Mouse (Mus musculus) limb, embryonic 12.5 days (tissue): ENCODE data around the gene Gm20388. TPM values are rescaled to one million over a fixed set of nuclear protein-coding genes. Genes with fewer than 3 reads are reported as not detected.

Experiments used
- ATAC-seq: fragments of 200-750 bp; cut with Nextera tagmentation; 2 replicates; pipeline ENCODE4 v1.8.0; 2017; ENCODE audit warnings: low read depth, moderate TSS enrichment; ENCODE audit not compliant: insufficient number of reproducible peaks, insufficient read depth, low FRiP score, low TSS enrichment
- H3K27ac ChIP-seq: fragments of 300-500 bp; sonication (generic); 2 replicates; pipeline ENCODE4 v1.5.1; 2016; ENCODE audit warnings: mild to moderate bottlenecking, moderate library complexity
- H3K27me3 ChIP-seq: fragments of 300-500 bp; sonication (generic); 2 replicates; pipeline ENCODE4 v1.6.1; 2016; ENCODE audit warnings: mild to moderate bottlenecking, moderate library complexity
- H3K36me3 ChIP-seq: fragments of 300-500 bp; sonication (generic); 2 replicates; pipeline ENCODE4 v1.6.1; 2016; ENCODE audit warnings: mild to moderate bottlenecking, moderate library complexity
- H3K4me1 ChIP-seq: fragments of 300-500 bp; sonication (generic); replicated peaks from 2 replicates; pipeline ENCODE4 v1.6.1; 2016
- H3K4me2 ChIP-seq: fragments of 300-500 bp; sonication (generic); 2 replicates; pipeline ENCODE4 v1.6.1; 2016; ENCODE audit warnings: mild to moderate bottlenecking, moderate library complexity
- H3K4me3 ChIP-seq: fragments of 300-500 bp; sonication (generic); replicated peaks from 2 replicates; pipeline ENCODE4 v1.5.1; 2016; ENCODE audit warnings: mild to moderate bottlenecking
- H3K9ac ChIP-seq: fragments of 300-500 bp; sonication (generic); replicated peaks from 2 replicates; pipeline ENCODE4 v1.6.1; 2016; ENCODE audit warnings: mild to moderate bottlenecking, moderate library complexity
- H3K9me3 ChIP-seq: fragments of 300-500 bp; sonication (generic); 2 replicates; pipeline ENCODE4 v1.6.1; 2016; ENCODE audit warnings: mild to moderate bottlenecking, moderate library complexity
- WGBS: fragments of 180-500 bp; shearing (Covaris S2); methylation state at CpG from one replicate; pipeline ENCODE4 v1.1.7; 2016; 5-methylcytosine and 5-hydroxymethylcytosine counted together
- polyA plus RNA-seq: library from polyadenylated mRNA; unstranded; fragments of >200 nt; fragmentation: Nextera tagmentation; extraction: Ambion mirVana; gene quantifications from 2 replicates; pipeline ENCODE4 v1.2.1, GENCODE M21; 2016

Gm20388 gene
- polyA plus RNA-seq, 1 experiment from 2014 or later, result not detected

DNA sequence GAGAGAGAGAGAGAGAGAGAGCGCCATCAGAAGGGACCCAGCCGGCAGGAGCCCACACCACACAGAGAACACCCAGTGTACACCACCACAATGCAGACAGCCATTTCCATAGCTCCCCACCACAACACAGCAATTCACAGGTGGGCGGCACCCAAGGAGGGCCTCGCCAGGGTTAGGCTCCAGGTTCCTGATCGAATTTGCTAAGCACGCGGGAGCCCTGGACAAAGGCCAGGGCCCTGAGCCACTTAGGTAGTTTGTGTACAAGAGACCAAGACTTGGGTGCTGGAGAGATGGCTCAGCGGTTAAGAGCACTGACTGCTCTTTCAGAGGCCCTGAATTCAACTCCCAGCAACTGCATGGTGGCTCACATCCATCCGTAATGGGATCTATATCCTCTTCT lies 1641.9 kb downstream of the Gm20388 start:
- no peak overlapping the region for H3K27ac ChIP-seq
- peaks cover 67% of the 10 kb centered on the region for H3K36me3 ChIP-seq
- no peaks in the 10 kb centered on the region for H3K4me1 ChIP-seq
- no peaks in the 10 kb centered on the region for H3K9me3 ChIP-seq
- ATAC-seq, result no peak
- 91% methylated on average over 9 of the region's 9 CpGs for WGBS
- no peaks in the 10 kb centered on the region for H3K27me3 ChIP-seq
- H3K4me2 ChIP-seq, result no peak overlapping the region
- H3K9ac ChIP-seq, result no peak overlapping the region
- H3K4me3 ChIP-seq, result no peak overlapping the region

DNA sequence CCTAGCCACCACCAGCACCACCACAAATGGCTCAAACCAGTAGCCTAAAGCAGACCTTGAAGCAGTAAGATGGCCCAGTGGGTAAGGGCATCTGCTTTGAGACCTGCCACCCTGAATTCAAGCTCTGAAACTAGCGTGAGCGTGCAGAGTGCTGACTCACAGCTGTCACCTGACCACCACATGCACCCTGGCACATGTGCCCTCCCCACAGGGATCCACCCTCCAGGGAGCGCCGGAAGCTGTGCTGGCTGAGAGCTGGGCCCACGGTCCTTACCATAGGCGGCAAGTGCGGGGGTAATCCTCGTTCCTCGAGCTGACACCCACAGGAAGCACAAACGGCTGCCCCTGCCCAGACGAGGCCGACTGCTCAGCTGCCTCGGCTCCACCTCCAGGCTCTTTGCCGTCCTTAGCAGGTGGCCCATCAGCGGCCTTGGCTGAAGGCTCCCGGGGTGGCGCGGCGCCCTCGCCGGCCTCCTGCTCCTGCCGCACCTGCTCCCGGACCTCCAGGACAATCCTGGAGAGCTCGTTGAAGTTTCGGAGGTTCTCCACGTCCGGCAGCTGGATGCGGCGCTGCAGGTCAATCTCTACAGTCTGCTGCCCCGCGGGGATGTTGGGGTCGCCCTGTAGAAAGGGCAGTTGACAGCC lies 1643.3 kb downstream of the Gm20388 start:
- Histone ChIP-seq H3K27ac (no peak overlapping the region), H3K4me2 (no peak overlapping the region), H3K4me3 (no peak overlapping the region), H3K9me3 (no peaks in the 10 kb centered on the region), H3K36me3 (peaks cover 80% of the 10 kb centered on the region), H3K27me3 (no peaks in the 10 kb centered on the region), H3K9ac (no peak overlapping the region), H3K4me1 (no peaks in the 10 kb centered on the region)
- no peak for ATAC-seq
- 96% methylated on average over 32 of the region's 32 CpGs for WGBS

DNA sequence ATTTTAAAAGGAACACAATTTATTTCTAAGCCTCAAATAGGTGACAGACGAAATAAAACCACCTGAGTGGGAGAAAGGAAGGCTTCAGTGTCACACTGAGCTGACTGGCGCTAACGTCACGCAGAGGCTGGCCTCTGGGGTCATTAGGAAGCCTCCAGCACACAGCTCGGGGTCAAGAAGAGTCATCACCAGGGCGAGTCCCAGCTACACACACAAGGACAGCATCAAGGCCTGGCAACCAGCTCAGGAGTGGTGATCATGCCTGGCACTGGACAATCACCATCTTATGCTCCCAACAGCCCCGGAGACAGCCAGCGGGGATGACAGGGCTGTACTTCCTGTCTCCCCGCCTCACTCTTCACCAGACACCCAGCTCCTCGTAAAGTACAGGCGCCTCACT lies 1647.1 kb downstream of the Gm20388 start:
- Histone ChIP-seq H3K9me3 (no peaks in the 10 kb centered on the region), H3K4me1 (no peaks in the 10 kb centered on the region), H3K27ac (no peak overlapping the region), H3K9ac (no peak overlapping the region), H3K27me3 (no peaks in the 10 kb centered on the region), H3K36me3 (peaks cover 72% of the 10 kb centered on the region), H3K4me2 (no peak overlapping the region), H3K4me3 (no peak overlapping the region)
- 76% methylated on average over 11 of the region's 11 CpGs for WGBS
- no peak for ATAC-seq

DNA sequence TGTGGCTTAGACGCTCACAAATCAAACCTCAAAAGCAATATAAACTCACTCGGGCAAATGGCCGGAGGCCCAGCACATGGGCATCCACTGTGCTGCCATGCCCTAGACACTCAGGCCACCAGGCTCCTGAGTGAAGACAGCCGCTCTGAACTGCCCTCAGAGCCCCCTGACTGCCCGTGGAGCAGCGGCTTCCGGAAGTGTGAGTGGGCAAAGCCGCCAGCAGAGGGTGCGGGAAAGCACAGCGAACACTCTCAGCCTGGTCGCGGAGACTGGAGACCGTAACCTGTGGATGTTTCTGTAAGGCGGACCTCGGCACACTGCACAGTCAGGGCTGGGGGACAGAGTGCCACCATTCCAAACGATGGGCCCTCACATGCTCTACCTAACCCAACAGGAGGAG lies 1647.9 kb downstream of the Gm20388 start:
- no peak overlapping the region for H3K4me3 ChIP-seq
- no peaks in the 10 kb centered on the region for H3K4me1 ChIP-seq
- no peak overlapping the region for H3K9ac ChIP-seq
- WGBS, result 85% methylated on average over 16 of the region's 16 CpGs
- H3K9me3 ChIP-seq, result no peaks in the 10 kb centered on the region
- no peak overlapping the region for H3K4me2 ChIP-seq
- peaks cover 68% of the 10 kb centered on the region for H3K36me3 ChIP-seq
- no peak for ATAC-seq
- H3K27ac ChIP-seq, result no peak overlapping the region
- H3K27me3 ChIP-seq, result no peaks in the 10 kb centered on the region

DNA sequence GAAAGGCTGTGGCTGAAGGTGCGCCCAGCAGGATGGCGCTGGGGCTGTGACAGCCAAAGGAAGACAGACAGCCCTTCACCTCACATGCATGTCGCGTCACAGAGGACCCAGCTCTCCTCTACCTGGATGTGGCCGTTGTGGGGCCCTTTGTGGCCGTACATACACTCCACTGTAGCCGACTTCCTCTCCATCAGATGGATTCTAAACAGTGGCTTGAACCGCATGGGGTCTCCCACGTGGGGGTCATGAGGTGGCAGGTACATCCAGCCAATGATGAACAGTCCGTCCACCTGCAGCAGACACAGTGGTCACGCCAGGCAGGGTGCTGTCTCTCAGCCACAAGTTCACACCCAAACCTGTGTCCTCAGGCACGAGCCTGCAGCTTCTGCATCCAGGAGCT lies 1649.2 kb downstream of the Gm20388 start:
- H3K27ac ChIP-seq, result no peak overlapping the region
- H3K36me3 ChIP-seq, result peaks cover 56% of the 10 kb centered on the region
- 90% methylated on average over 12 of the region's 12 CpGs for WGBS
- H3K4me1 ChIP-seq, result no peaks in the 10 kb centered on the region
- ATAC-seq, result no peak
- no peaks in the 10 kb centered on the region for H3K27me3 ChIP-seq
- no peak overlapping the region for H3K4me3 ChIP-seq
- H3K9me3 ChIP-seq, result no peaks in the 10 kb centered on the region
- H3K4me2 ChIP-seq, result no peak overlapping the region
- no peak overlapping the region for H3K9ac ChIP-seq

DNA sequence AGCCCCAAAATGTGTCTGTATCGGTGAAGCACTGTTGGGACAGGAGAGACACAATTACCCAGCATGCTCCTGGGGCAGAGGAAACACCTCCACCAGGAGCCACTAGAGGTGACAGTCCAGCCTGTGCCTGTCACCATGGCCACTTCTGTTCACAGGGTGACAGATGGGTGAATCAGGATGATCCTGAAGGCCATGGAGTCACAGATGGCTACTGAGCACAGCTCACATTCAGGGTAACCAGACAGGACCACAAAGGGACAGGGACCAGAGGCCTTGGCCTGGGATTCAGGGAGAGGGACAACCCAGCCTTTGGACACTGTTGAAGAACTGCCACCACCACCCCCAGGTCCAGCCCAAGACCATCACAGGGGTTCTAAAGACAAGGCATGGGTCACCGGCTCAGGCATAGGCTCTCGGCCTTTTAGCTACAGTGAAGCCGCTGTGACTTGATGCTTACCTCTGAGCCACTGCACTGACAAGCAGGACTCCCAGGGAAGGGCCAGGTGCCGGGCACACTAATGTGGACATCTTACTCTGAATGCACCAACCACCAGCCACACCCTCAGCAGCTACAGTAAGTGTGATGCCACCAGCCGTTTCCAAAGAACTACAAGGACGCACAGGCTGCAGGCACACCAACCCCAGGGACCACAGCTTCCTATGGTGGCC lies 1649.9 kb downstream of the Gm20388 start:
- no peaks in the 10 kb centered on the region for H3K27me3 ChIP-seq
- H3K27ac ChIP-seq, result no peak overlapping the region
- ATAC-seq, result no peak
- peaks cover 55% of the 10 kb centered on the region for H3K36me3 ChIP-seq
- H3K4me3 ChIP-seq, result no peak overlapping the region
- WGBS, result 88% methylated on average over 7 of the region's 7 CpGs
- no peaks in the 10 kb centered on the region for H3K4me1 ChIP-seq
- no peaks in the 10 kb centered on the region for H3K9me3 ChIP-seq
- H3K9ac ChIP-seq, result no peak overlapping the region
- no peak overlapping the region for H3K4me2 ChIP-seq

DNA sequence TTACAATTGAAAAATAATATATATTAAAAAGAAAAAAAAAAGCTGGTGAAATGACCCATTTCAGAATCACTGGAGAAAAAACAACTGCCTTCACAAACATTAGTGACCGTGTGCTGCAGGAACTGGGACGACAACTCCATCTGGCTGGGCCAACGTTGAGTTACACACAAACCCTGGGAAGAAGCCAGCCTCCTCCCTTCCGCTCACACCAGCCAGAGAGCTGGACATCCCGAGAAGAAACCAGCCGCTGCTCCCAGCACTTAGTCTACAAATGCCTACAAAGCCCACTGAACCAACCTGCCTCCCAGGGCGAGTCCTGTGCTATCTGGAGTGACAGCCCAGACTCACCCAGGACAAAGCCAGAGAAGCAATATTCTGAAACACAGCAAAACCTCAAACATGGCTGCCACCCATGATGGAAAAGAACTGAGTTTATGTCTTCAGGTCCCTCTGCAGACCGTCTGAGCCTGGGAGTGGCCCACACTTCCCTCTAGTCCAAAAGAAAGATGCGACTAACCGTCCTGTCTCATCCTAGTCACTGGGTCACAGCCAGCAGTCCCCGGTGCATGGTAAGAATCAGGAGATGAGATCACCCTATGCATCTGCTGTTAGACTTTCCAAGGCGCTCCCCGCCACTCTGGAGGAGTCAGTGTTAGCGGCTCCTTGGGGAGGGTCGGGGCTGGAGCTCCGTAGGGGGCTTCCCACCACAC lies 1651.2 kb downstream of the Gm20388 start:
- Histone ChIP-seq H3K9me3 (no peaks in the 10 kb centered on the region), H3K4me2 (no peak overlapping the region), H3K9ac (no peak overlapping the region), H3K4me1 (no peaks in the 10 kb centered on the region), H3K27me3 (no peaks in the 10 kb centered on the region), H3K27ac (no peak overlapping the region), H3K4me3 (no peak overlapping the region), H3K36me3 (peaks cover 53% of the 10 kb centered on the region)
- 89% methylated on average over 16 of the region's 16 CpGs for WGBS
- no peak for ATAC-seq

DNA sequence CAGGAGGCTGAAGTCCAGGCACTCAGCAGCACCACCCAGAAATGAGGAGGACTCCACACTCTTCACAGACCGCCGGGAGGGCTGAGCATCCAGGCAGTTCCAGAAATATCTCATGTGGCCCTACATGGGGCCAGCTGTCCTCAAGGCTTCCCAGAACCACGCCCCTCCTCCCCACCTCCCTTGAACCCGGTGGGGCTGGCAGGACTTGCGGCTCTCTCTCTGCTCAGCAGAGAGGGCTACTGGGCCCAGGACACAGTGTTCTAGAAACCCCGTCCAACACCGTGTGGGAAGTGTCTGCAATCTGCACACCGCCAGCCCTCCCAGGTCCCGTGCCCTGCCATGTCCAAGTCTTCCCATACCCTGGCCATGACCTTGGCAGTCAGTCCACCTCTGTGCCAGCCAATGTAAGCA lies 1652.3 kb downstream of the Gm20388 start:
- Histone ChIP-seq H3K4me3 (no peak overlapping the region), H3K9me3 (no peaks in the 10 kb centered on the region), H3K4me2 (no peak overlapping the region), H3K27me3 (no peaks in the 10 kb centered on the region), H3K36me3 (peaks cover 50% of the 10 kb centered on the region), H3K9ac (no peak overlapping the region), H3K4me1 (no peaks in the 10 kb centered on the region), H3K27ac (no peak overlapping the region)
- ATAC-seq, result no peak
- WGBS, result 86% methylated on average over 9 of the region's 9 CpGs

DNA sequence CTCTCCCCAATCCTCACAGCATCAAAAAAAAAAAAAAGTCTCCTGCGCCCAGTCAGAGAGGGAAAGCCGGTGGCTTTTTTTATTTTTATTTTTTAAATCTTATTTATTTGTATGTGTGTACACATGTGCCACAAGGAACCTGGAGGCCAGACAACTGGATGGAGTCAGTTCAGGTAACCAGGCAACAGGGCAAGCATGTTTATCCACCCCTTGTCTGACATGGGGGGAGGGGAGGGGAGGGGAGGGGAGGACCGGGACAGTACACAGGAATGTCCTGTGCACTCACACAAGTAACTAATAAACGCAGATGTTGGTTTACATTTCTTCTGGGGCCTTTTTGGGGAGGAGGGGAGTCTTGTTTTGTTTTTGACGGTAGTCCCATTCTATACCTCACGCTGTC lies 1653.1 kb downstream of the Gm20388 start:
- no peak overlapping the region for H3K27ac ChIP-seq
- no peaks in the 10 kb centered on the region for H3K27me3 ChIP-seq
- H3K4me3 ChIP-seq, result no peak overlapping the region
- WGBS, result 79% methylated on average over 6 of the region's 6 CpGs
- no peak for ATAC-seq
- H3K36me3 ChIP-seq, result peaks cover 42% of the 10 kb centered on the region
- peaks cover 2% of the 10 kb centered on the region; the same call in 1 of the 2 replicates for H3K4me1 ChIP-seq
- H3K9ac ChIP-seq, result no peak overlapping the region
- no peak overlapping the region for H3K4me2 ChIP-seq
- H3K9me3 ChIP-seq, result no peaks in the 10 kb centered on the region

DNA sequence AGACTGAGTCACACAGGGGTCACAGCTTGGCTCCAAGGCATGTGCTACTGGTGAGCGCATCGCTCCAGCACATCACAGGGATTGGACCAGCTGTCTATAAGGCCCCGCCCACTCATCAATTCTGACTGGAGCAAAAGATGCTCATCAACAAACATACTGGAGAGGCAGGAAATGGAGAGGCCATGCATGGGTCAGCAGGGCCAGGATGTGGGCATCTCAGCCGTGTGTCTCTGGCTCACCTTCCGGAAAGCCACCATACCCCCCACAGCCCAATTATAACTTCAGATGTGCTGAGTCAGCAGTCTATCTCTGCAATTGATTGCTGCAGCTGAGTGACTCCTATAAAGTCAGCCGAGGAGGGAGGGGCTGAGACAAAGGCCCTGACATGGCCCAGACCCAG lies 1657.7 kb downstream of the Gm20388 start:
- ATAC-seq, result no peak
- no peaks in the 10 kb centered on the region for H3K27me3 ChIP-seq
- 74% methylated on average over 6 of the region's 6 CpGs for WGBS
- H3K4me2 ChIP-seq, result no peak overlapping the region
- H3K36me3 ChIP-seq, result peaks cover 9% of the 10 kb centered on the region; the same call in 1 of the 2 replicates
- peaks cover 3% of the 10 kb centered on the region; the same call in 1 of the 2 replicates for H3K4me1 ChIP-seq
- no peaks in the 10 kb centered on the region for H3K9me3 ChIP-seq
- no peak overlapping the region for H3K27ac ChIP-seq
- no peak overlapping the region for H3K9ac ChIP-seq
- no peak overlapping the region for H3K4me3 ChIP-seq

DNA sequence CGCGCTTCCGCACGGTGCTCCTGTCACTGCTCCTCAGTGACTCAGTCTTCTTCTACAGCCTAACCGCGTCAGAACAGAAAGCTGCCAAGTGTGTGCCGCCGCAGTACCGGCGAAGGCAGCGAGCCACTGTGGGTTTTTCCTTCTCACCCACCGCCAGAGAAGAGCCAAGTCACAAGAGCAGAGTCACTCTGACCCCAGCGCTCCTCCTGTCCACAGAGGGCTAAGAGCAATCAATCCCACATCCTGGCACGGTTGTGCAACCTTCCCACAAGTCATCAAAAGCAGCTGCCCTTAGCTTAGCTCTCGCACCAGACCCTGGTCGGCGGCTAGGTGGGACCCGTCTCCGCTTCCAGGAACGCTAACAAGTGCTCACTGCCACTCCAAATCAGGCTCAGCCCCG lies 1659.7 kb downstream of the Gm20388 start:
- no peaks in the 10 kb centered on the region for H3K9me3 ChIP-seq
- no peak overlapping the region for H3K4me2 ChIP-seq
- WGBS, result 83% methylated on average over 21 of the region's 21 CpGs
- no peak for ATAC-seq
- H3K4me1 ChIP-seq, result peaks cover 3% of the 10 kb centered on the region; the same call in 1 of the 2 replicates
- H3K27ac ChIP-seq, result 0 out of 2 replicates have a peak overlapping the region, but pooled peaks have one; percentile 4
- 0 out of 2 replicates have a peak overlapping the region, but pooled peaks have one; percentile 18 for H3K9ac ChIP-seq
- peaks cover 5% of the 10 kb centered on the region; the same call in 1 of the 2 replicates for H3K36me3 ChIP-seq
- no peaks in the 10 kb centered on the region for H3K27me3 ChIP-seq
- H3K4me3 ChIP-seq, result no peak overlapping the region
